In genomic region chr1:79752714-79753340, GRCm38 (mm10) we compare ENCODE assay signal across 19 mouse cellular contexts. TPM values are rescaled to one million over a fixed set of nuclear protein-coding genes. Genes with fewer than 3 reads are reported as not detected.
A peak's percentile ranks its signal among the peaks of the same experiment; 100 is the strongest.
DNase-seq lines count a peak whose midpoint lies in the region; TF ChIP-seq lines count a peak whose summit lies in the region.
"Had no signal": no experiment of that assay in that cellular context is flagged by ENCODE, and none has a peak within 500 bp of the region (broad histone marks: within the 10 kb centered on the region; RNA-seq: fewer than 3 reads in every experiment).

No protein-coding gene starts in this region.

- peaks cover 27% of the 10 kb centered on the region for H3K4me1 ChIP-seq in liver, adult 2 months (ENCODE audit: control insufficient read depth, insufficient read depth, low read length)
- peaks cover 25% of the 10 kb centered on the region for H3K4me1 ChIP-seq in spleen, adult 2 months (ENCODE audit: control insufficient read depth, insufficient read depth, insufficient read length)
- peaks cover 24% of the 10 kb centered on the region for H3K4me1 ChIP-seq in small intestine, adult 2 months (ENCODE audit: control insufficient read depth, insufficient read depth, insufficient read length, low read length)
- H3K4me1 ChIP-seq: forebrain, embryonic 12.5 days had no signal

- no peak for DNase-seq in gastrocnemius, adult 2 months
- DNase-seq in gastrocnemius, postnatal 25 days = no peak
- DNase-seq in liver, adult 2 months (ENCODE audit: extremely low read depth, low read depth, low spot score) = no peak
- DNase-seq in liver = no peak
- no peak for DNase-seq in spleen, adult 2 months (ENCODE audit: low read depth in 1 of 2, low spot score in 2 of 2)
- no peak for DNase-seq in spleen, postnatal 4 days (ENCODE audit: low spot score in 2 of 2)
- no peak for DNase-seq in cerebellum, postnatal 25 days
- DNase-seq: adrenal gland, postnatal 14 days; cerebellum, adult 11-12 months; cerebellum, adult 8-10 months; cerebellum, postnatal 10 days; gastrocnemius, postnatal 14 days; heart, adult 2 months had no signal

- no peak for TF ChIP-seq CTCF in gastrocnemius, adult 2 months (IDR thresholded peaks at IDR 0.05)
- TF ChIP-seq CTCF in liver, adult 2 months (IDR thresholded peaks at IDR 0.05; ENCODE audit: low read depth, low read length) = no peak
- TF ChIP-seq CTCF in spleen, adult 2 months (IDR thresholded peaks at IDR 0.05; ENCODE audit: extremely low read depth, insufficient read depth, insufficient read length, insufficient replicate concordance) = no peak
- TF ChIP-seq CTCF in small intestine, adult 2 months (IDR thresholded peaks at IDR 0.05; ENCODE audit: extremely low read depth, insufficient read length, insufficient replicate concordance, low read depth, low read length) = no peak

- WGBS in liver, adult 2 months = 56% methylated on average over 4 of the region's 4 CpGs
- 70% methylated on average over 4 of the region's 4 CpGs for WGBS in spleen, adult 2 months
- WGBS in small intestine, adult 2 months = 67% methylated on average over 4 of the region's 4 CpGs

- no peaks in the 10 kb centered on the region for H3K27me3 ChIP-seq in liver, adult 2 months (ENCODE audit: control insufficient read depth, insufficient read depth, low read length)
- no peaks in the 10 kb centered on the region for H3K27me3 ChIP-seq in spleen, adult 2 months (ENCODE audit: control insufficient read depth, insufficient read depth, low read length)
- H3K27me3 ChIP-seq in small intestine, adult 2 months (ENCODE audit: control insufficient read depth, insufficient read depth, low read length) = no peaks in the 10 kb centered on the region
- H3K27me3 ChIP-seq: forebrain, embryonic 12.5 days; heart, embryonic 13.5 days; hindbrain, embryonic 12.5 days; hindbrain, embryonic 15.5 days had no signal

- peaks cover 30% of the 10 kb centered on the region; the same call in 1 of the 2 replicates for H3K79me2 ChIP-seq in liver, adult 2 months (ENCODE audit: control insufficient read depth, insufficient read depth, low read length)

- H3K4me3 ChIP-seq in gastrocnemius, adult 2 months = no peak overlapping the region
- H3K4me3 ChIP-seq in liver, adult 2 months (ENCODE audit: insufficient read depth, low read depth, low read length) = no peak overlapping the region
- no peak overlapping the region for H3K4me3 ChIP-seq in spleen, adult 2 months (ENCODE audit: extremely low read depth, insufficient read depth, insufficient read length)
- H3K4me3 ChIP-seq in small intestine, adult 2 months (ENCODE audit: low read depth, low read length) = no peak overlapping the region
- H3K4me3 ChIP-seq: forebrain, embryonic 12.5 days; heart, adult 2 months; heart, embryonic 10.5 days; heart, embryonic 13.5 days; hindbrain, embryonic 12.5 days; hindbrain, embryonic 15.5 days had no signal

- no peaks in the 10 kb centered on the region for H3K36me3 ChIP-seq in liver, adult 2 months (ENCODE audit: control insufficient read depth, insufficient read depth, low read length)
- no peaks in the 10 kb centered on the region for H3K36me3 ChIP-seq in spleen, adult 2 months (ENCODE audit: control insufficient read depth, insufficient read depth, low read length)
- no peaks in the 10 kb centered on the region for H3K36me3 ChIP-seq in small intestine, adult 2 months (ENCODE audit: control insufficient read depth, insufficient read depth, low read length)
- H3K36me3 ChIP-seq: forebrain, embryonic 12.5 days; heart, embryonic 10.5 days; heart, embryonic 13.5 days; hindbrain, embryonic 15.5 days had no signal

- H3K9ac ChIP-seq in liver, adult 2 months (ENCODE audit: low read depth, low read length) = no peak overlapping the region
- H3K9ac ChIP-seq: forebrain, embryonic 12.5 days; heart, embryonic 13.5 days; hindbrain, embryonic 12.5 days; hindbrain, embryonic 15.5 days had no signal

- TF ChIP-seq POLR2A in liver, adult 2 months (IDR thresholded peaks at IDR 0.05; ENCODE audit: extremely low read depth, insufficient read depth, low read length) = no peak
- TF ChIP-seq POLR2A in spleen, adult 2 months (IDR thresholded peaks at IDR 0.05; ENCODE audit: low read depth, low read length) = no peak
- no peak for TF ChIP-seq POLR2A in small intestine, adult 2 months (IDR thresholded peaks at IDR 0.05; ENCODE audit: low read depth, low read length)

- H3K27ac ChIP-seq in gastrocnemius, adult 2 months = peak overlapping the region; percentile 97; the same call in 1 of the 2 replicates
- peak overlapping the region; percentile 42; the same call in 1 of the 2 replicates for H3K27ac ChIP-seq in liver, adult 2 months (replicated peaks; ENCODE audit: insufficient read depth, low read depth, low read length)
- peak overlapping the region; percentile 74 for H3K27ac ChIP-seq in spleen, adult 2 months (ENCODE audit: insufficient read depth, low read length)
- H3K27ac ChIP-seq in small intestine, adult 2 months (ENCODE audit: insufficient read depth, low read depth, low read length) = peak overlapping the region; percentile 65
- H3K27ac ChIP-seq: forebrain, embryonic 12.5 days; heart, embryonic 10.5 days; hindbrain, embryonic 12.5 days; hindbrain, embryonic 15.5 days had no signal

- intact Hi-C loops in gastrocnemius, adult 2 months (cut with DNase I) = loop anchor here (5.0 kb wide), 1 partner anchor 46 kb away; no protein-coding TSS in a partner anchor

RNA-seq across cellular contexts. Expression of gene Mrpl44, which starts 23.0 kb away (rescaled TPM):
- total RNA-seq in gastrocnemius, adult 2 months (2021) = 10 to 100 TPM; 27.9 to 34.5 TPM
- 10 to 100 TPM; 31.9 to 32.9 TPM for total RNA-seq in gastrocnemius, postnatal 25 days (2021)
- 22.7 and 23.0 TPM in 2 replicates for total RNA-seq in liver, adult 2 months (2014; rRNA removed)
- 8.0 and 9.2 TPM in 2 replicates for polyA plus RNA-seq in liver, adult 2 months (2012; rRNA removed)
- 5.0 and 7.4 TPM in 2 replicates for polyA plus RNA-seq in spleen, adult 2 months (2012; rRNA removed)
- polyA plus RNA-seq in small intestine, adult 2 months (2012; rRNA removed) = 4.5 and 4.9 TPM in 2 replicates

RNA-seq across cellular contexts. Expression of gene Wdfy1, which starts 23.1 kb away (rescaled TPM):
- 10 to 100 TPM; 10.9 to 11.5 TPM for total RNA-seq in gastrocnemius, adult 2 months (2021)
- 10 to 100 TPM in 1 of 2 experiments, 1 to 10 TPM in 1; 8.6 to 12.0 TPM for total RNA-seq in gastrocnemius, postnatal 25 days (2021)
- 31.0 and 31.8 TPM in 2 replicates for total RNA-seq in liver, adult 2 months (2014; rRNA removed)
- polyA plus RNA-seq in liver, adult 2 months (2012; rRNA removed) = 17.3 and 19.8 TPM in 2 replicates
- 22.1 and 31.9 TPM in 2 replicates for polyA plus RNA-seq in spleen, adult 2 months (2012; rRNA removed)
- polyA plus RNA-seq in small intestine, adult 2 months (2012; rRNA removed) = 31.5 and 68.7 TPM in 2 replicates

Comparison
In these comparisons a context has a peak if more than half of its experiments do, and no peak if none do; other contexts are left out.
1. H3K27ac ChIP-seq: peak in every context shown above with its lines; median percentile 97 in gastrocnemius, adult 2 months; 74 in spleen, adult 2 months; 65 in small intestine, adult 2 months; 42 in liver, adult 2 months.